Mouse (Mus musculus) embryo, embryonic 11 days (tissue): Measurements from ENCODE around the gene Slc44a4.

Experiments
- DNase-seq: peaks from one replicate; pipeline ENCODE4 v3.0.0-alpha.2; 2015

Slc44a4 gene

GRCm38 (mm10) chr17:34913930-34914665 lies at the start of gene Slc44a4:
Slc44a4 (plus strand) TSS chr17:34914466.
- DNase-seq = no peak

GRCm38 (mm10) chr17:34865981-34866380 lies 48.3 kb upstream of the Slc44a4 start:
- no peak for DNase-seq

- DNase-seq = no peak
Measured at GRCm38 (mm10) chr17:34874321-34874720, 39.9 kb upstream of the Slc44a4 start.

GRCm38 (mm10) chr17:34879336-34879879 lies 34.9 kb upstream of the Slc44a4 start, which contains the start of gene Zbtb12:
Zbtb12 (plus strand) TSS chr17:34879483.
- no peak for DNase-seq

GRCm38 (mm10) chr17:34881166-34881565 lies 33.1 kb upstream of the Slc44a4 start:
- no peak for DNase-seq

- DNase-seq = no peak
Measured at GRCm38 (mm10) chr17:34881683-34882310, 32.5 kb upstream of the Slc44a4 start, which contains the start of gene Gm20547. Gm20547 (minus strand) TSS chr17:34882042.

- DNase-seq = no peak
Measured at GRCm38 (mm10) chr17:34883332-34883731, 30.9 kb upstream of the Slc44a4 start.

GRCm38 (mm10) chr17:34884704-34885103 lies 29.6 kb upstream of the Slc44a4 start:
- DNase-seq = no peak

- no peak for DNase-seq
Measured at GRCm38 (mm10) chr17:34885615-34886014, 28.7 kb upstream of the Slc44a4 start.

GRCm38 (mm10) chr17:34887942-34888341 lies 26.3 kb upstream of the Slc44a4 start:
- no peak for DNase-seq

- DNase-seq = no peak
Measured at GRCm38 (mm10) chr17:34890074-34890743, 24.1 kb upstream of the Slc44a4 start.

GRCm38 (mm10) chr17:34891377-34891776 lies 22.9 kb upstream of the Slc44a4 start:
- DNase-seq = no peak

- no peak for DNase-seq
Measured at GRCm38 (mm10) chr17:34893072-34893824, 21.0 kb upstream of the Slc44a4 start.

GRCm38 (mm10) chr17:34894074-34894597 lies 20.1 kb upstream of the Slc44a4 start:
- peak; percentile 98 for DNase-seq

GRCm38 (mm10) chr17:34894801-34895530 lies 19.3 kb upstream of the Slc44a4 start:
- DNase-seq = peak; percentile 63

- no peak for DNase-seq
Measured at GRCm38 (mm10) chr17:34895724-34896123, 18.5 kb upstream of the Slc44a4 start.

GRCm38 (mm10) chr17:34896366-34896765 lies 17.9 kb upstream of the Slc44a4 start:
- no peak for DNase-seq

- DNase-seq = peak; percentile 36
Measured at GRCm38 (mm10) chr17:34897373-34898159, 16.7 kb upstream of the Slc44a4 start.

- peak; percentile 91 for DNase-seq
Measured at GRCm38 (mm10) chr17:34898160-34898586, 16.1 kb upstream of the Slc44a4 start, which contains the start of the genes C2 and Ehmt2. C2 (minus strand) TSS chr17:34898265. Ehmt2 (plus strand) TSS chr17:34898469.

GRCm38 (mm10) chr17:34898706-34899052 lies 15.6 kb upstream of the Slc44a4 start:
- peak; percentile 77 for DNase-seq
